Mouse (Mus musculus): ENCODE measurements around the gene Uck2. TPM values are rescaled to one million over a fixed set of nuclear protein-coding genes. Genes with fewer than 3 reads are reported as not detected.
A peak's percentile ranks its signal among the peaks of the same experiment; 100 is the strongest.

The Uck2 gene
- polyA plus RNA-seq, 1 experiment from 2014 or later = 52.5 TPM

GRCm38 (mm10) chr1:167295679-167296402 lies 10.7 kb upstream of the Uck2 start:
- 55% methylated on average over 13 of the region's 13 CpGs for WGBS
- Histone ChIP-seq H3K4me2 (no peak overlapping the region), H3K9ac (no peak overlapping the region), H3K27me3 (no peaks in the 10 kb centered on the region), H3K27ac (replicated peaks) (no peak overlapping the region), H3K4me1 (replicated peaks) (no peaks in the 10 kb centered on the region), H3K9me3 (no peaks in the 10 kb centered on the region), H3K36me3 (no peaks in the 10 kb centered on the region), H3K4me3 (no peak overlapping the region)
- ATAC-seq (ENCODE audit: low FRiP score, low read depth) = no peak

- H3K27me3 ChIP-seq = no peaks in the 10 kb centered on the region
- H3K9ac ChIP-seq = no peak overlapping the region
- ATAC-seq (ENCODE audit: low FRiP score, low read depth) = no peak
- no peak overlapping the region for H3K27ac ChIP-seq (replicated peaks)
- no peak overlapping the region for H3K4me2 ChIP-seq
- no peak overlapping the region for H3K4me3 ChIP-seq
- 63% methylated on average over 11 of the region's 11 CpGs for WGBS
- peaks cover 5% of the 10 kb centered on the region; the same call in 1 of the 2 replicates for H3K4me1 ChIP-seq (replicated peaks)
- H3K36me3 ChIP-seq = no peaks in the 10 kb centered on the region
- no peaks in the 10 kb centered on the region for H3K9me3 ChIP-seq
Observed at GRCm38 (mm10) chr1:167292447-167292846, 7.3 kb upstream of the Uck2 start.

DNA sequence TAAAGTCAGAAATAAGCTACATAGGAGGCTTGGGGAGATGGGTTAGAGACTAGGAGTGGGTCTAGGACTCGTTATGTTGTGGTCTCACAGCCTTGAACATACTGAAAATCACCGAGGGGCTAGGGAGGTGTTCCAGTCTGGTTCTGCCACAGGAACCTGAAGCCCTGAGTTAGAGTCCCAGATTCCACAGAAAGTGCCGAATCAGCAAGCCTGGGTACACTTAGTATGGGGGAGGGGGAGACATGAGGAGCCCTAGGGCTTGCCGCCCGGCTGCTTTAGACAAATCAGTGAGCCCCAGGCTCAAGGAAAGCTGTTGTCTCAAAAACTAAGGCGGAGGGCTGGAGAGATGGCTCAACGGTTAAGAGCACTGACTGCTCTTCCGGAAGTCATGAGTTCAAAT lies 6.5 kb upstream of the Uck2 start:
- H3K4me2 ChIP-seq = no peak overlapping the region
- WGBS = 82% methylated on average over 8 of the region's 8 CpGs

DNA sequence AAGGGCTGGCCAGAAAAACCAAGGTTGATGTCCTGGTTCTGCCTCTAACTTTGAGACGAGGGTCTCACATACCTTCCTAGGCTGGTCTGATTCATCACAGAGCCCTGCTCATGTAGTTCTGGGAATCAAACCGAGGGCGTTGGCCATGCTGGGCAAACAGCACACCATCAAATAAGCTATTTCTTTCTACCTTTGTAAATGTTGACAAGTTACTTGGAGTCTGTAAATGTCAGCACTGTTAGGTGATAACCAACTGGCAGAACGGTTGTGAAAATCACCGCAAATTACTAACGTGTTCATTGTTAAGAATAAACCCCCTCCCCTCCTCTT lies 5.1 kb upstream of the Uck2 start:
- Histone ChIP-seq H3K27me3 (no peaks in the 10 kb centered on the region), H3K27ac (replicated peaks) (no peak overlapping the region), H3K9me3 (no peaks in the 10 kb centered on the region), H3K4me2 (peak overlapping the region; percentile 7; the same call in 1 of the 2 replicates), H3K9ac (no peak overlapping the region), H3K4me3 (no peak overlapping the region), H3K4me1 (replicated peaks) (peaks cover 12% of the 10 kb centered on the region), H3K36me3 (no peaks in the 10 kb centered on the region)
- no peak for ATAC-seq (ENCODE audit: low FRiP score, low read depth)
- WGBS = 29% methylated on average over 6 of the region's 6 CpGs

More for the DNA sequence above, 6.5 kb upstream of the Uck2 start:
- Histone ChIP-seq H3K27me3 (no peaks in the 10 kb centered on the region), H3K9ac (no peak overlapping the region), H3K27ac (replicated peaks) (no peak overlapping the region), H3K4me1 (replicated peaks) (peaks cover 5% of the 10 kb centered on the region; the same call in 1 of the 2 replicates), H3K4me3 (no peak overlapping the region), H3K36me3 (no peaks in the 10 kb centered on the region), H3K9me3 (no peaks in the 10 kb centered on the region)
- ATAC-seq (ENCODE audit: low FRiP score, low read depth) = no peak

- H3K9ac ChIP-seq = no peak overlapping the region
Observed at GRCm38 (mm10) chr1:167289567-167290262, 4.6 kb upstream of the Uck2 start.

GRCm38 (mm10) chr1:167288665-167289538 lies 3.8 kb upstream of the Uck2 start:
- Histone ChIP-seq H3K9me3 (no peaks in the 10 kb centered on the region), H3K27me3 (no peaks in the 10 kb centered on the region), H3K36me3 (no peaks in the 10 kb centered on the region), H3K9ac (no peak overlapping the region), H3K4me2 (no peak overlapping the region), H3K4me1 (replicated peaks) (peaks cover 13% of the 10 kb centered on the region), H3K27ac (replicated peaks) (no peak overlapping the region), H3K4me3 (no peak overlapping the region)
- ATAC-seq (ENCODE audit: low FRiP score, low read depth) = no peak
- 44% methylated on average over 11 of the region's 11 CpGs for WGBS

More at GRCm38 (mm10) chr1:167289567-167290262, 4.6 kb upstream of the Uck2 start:
- Histone ChIP-seq H3K9me3 (no peaks in the 10 kb centered on the region), H3K4me3 (no peak overlapping the region), H3K4me1 (replicated peaks) (peaks cover 13% of the 10 kb centered on the region), H3K36me3 (no peaks in the 10 kb centered on the region), H3K4me2 (peak overlapping the region; percentile 7; the same call in 1 of the 2 replicates), H3K27ac (replicated peaks) (no peak overlapping the region), H3K27me3 (no peaks in the 10 kb centered on the region)
- no peak for ATAC-seq (ENCODE audit: low FRiP score, low read depth)
- 5% methylated on average over 11 of the region's 11 CpGs for WGBS

DNA sequence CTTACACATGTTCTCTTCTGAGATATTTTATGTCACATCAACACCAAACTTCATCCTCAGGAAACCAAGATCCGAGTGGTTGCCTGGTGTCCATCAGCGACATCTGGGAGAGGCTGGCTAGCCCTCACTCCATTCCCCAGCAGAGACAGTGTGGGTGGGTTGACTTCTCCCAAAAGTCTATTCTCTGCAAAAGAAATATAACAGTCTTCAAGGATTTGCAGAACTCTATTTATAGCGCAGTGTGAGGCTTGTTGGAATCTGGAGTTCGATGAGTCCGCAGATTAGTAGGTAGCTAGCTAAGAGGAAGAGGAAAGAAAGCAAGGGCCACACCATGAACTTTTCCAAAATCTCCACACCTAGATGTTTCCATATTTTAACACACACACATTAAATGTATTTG lies 2.0 kb upstream of the Uck2 start:
- no peaks in the 10 kb centered on the region for H3K27me3 ChIP-seq
- no peak overlapping the region for H3K4me3 ChIP-seq
- H3K27ac ChIP-seq (replicated peaks) = no peak overlapping the region
- no peaks in the 10 kb centered on the region for H3K9me3 ChIP-seq
- H3K4me1 ChIP-seq (replicated peaks) = peaks cover 25% of the 10 kb centered on the region
- H3K4me2 ChIP-seq = no peak overlapping the region
- 89% methylated on average over 5 of the region's 5 CpGs for WGBS
- no peak for ATAC-seq (ENCODE audit: low FRiP score, low read depth)
- H3K9ac ChIP-seq = no peak overlapping the region
- no peaks in the 10 kb centered on the region for H3K36me3 ChIP-seq

DNA sequence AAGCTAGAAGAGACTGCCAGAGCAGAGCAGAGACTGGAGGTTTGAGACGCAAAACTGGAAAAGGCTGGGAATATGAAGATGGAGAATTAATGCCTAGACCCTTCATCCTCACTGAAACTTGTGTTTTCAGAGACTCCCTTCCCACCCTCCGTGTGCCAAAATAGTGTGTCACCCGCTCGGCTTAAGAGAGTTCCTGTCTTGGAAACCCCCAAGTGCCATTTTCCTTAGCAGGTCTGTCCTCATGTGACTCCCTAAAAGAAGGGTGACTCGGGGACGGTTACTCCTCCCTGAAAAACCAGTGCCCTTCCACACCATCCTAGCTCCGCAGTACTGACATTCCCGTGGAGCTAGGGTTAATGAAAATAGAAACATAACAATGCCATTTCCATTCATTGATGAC lies 236 bp upstream of the Uck2 start:
- 0 out of 2 replicates have a peak, but pooled peaks have one; percentile 1 for ATAC-seq (ENCODE audit: low FRiP score, low read depth)
- WGBS = under 1% methylated on average over 8 of the region's 8 CpGs
- Histone ChIP-seq H3K27ac (replicated peaks) (peak overlapping the region; percentile 97), H3K4me2 (peak overlapping the region; percentile 86), H3K4me3 (peak overlapping the region; percentile 90), H3K4me1 (replicated peaks) (peaks cover 31% of the 10 kb centered on the region), H3K36me3 (no peaks in the 10 kb centered on the region), H3K9ac (peak overlapping the region; percentile 88), H3K9me3 (no peaks in the 10 kb centered on the region), H3K27me3 (no peaks in the 10 kb centered on the region)

DNA sequence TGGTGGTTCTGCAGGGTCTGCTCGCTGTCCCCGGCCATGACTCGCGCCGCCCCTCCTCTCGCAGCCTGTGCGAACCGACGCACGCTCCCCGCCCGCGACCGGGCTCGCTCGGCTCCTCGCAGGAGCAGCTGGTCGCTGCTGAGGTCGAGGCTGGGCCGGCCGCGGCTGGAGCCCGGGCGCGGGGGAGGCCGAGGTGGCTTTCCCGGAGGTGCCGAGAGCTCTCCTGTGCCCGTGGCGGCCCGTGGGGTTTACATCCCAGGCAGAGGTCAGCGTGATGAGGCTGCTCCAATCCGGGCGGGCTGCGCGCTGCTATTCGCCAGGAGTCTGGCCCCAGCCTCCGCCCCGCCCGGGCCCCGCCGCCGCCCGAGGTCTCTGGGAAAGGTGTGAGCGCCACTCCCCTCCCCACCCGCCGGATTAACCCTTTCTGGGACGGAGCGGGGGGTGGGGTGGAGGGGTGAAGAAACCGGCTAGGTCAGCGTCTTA lies 242 bp downstream of the Uck2 start:
- Histone ChIP-seq H3K4me2 (peak overlapping the region; percentile 86), H3K9ac (peak overlapping the region; percentile 88), H3K27ac (replicated peaks) (peak overlapping the region; percentile 97), H3K4me1 (replicated peaks) (peaks cover 30% of the 10 kb centered on the region), H3K27me3 (no peaks in the 10 kb centered on the region), H3K9me3 (no peaks in the 10 kb centered on the region), H3K4me3 (peak overlapping the region; percentile 90), H3K36me3 (no peaks in the 10 kb centered on the region)
- ATAC-seq (ENCODE audit: low FRiP score, low read depth) = peak; percentile 91
- under 1% methylated on average over 48 of the region's 51 CpGs for WGBS

- Histone ChIP-seq H3K36me3 (no peaks in the 10 kb centered on the region), H3K4me2 (peak overlapping the region; percentile 86), H3K9ac (peak overlapping the region; percentile 88), H3K9me3 (no peaks in the 10 kb centered on the region), H3K4me1 (replicated peaks) (peaks cover 26% of the 10 kb centered on the region), H3K27ac (replicated peaks) (peak overlapping the region; percentile 97), H3K4me3 (peak overlapping the region; percentile 90), H3K27me3 (no peaks in the 10 kb centered on the region)
- WGBS = under 1% methylated on average over 72 of the region's 73 CpGs
- ATAC-seq (ENCODE audit: low FRiP score, low read depth) = peak; percentile 48
Observed at GRCm38 (mm10) chr1:167284258-167284836, 773 bp downstream of the Uck2 start.

- Histone ChIP-seq H3K9ac (peak overlapping the region; percentile 88), H3K4me3 (peak overlapping the region; percentile 90), H3K9me3 (no peaks in the 10 kb centered on the region), H3K27ac (replicated peaks) (peak overlapping the region; percentile 97), H3K4me1 (replicated peaks) (peaks cover 26% of the 10 kb centered on the region), H3K36me3 (no peaks in the 10 kb centered on the region), H3K4me2 (peak overlapping the region; percentile 86), H3K27me3 (no peaks in the 10 kb centered on the region)
- peak; percentile 56 for ATAC-seq (ENCODE audit: low FRiP score, low read depth)
- WGBS = under 1% methylated on average over 44 of the region's 44 CpGs
Observed at GRCm38 (mm10) chr1:167283441-167284257, 1.5 kb downstream of the Uck2 start.
